Mouse (Mus musculus) cerebellum, postnatal 10 days (tissue): Measurements from ENCODE around the gene Gm21812.
"Not testable (repeated sequence)": the region's sequence is repeated elsewhere in the genome, so short reads cannot be mapped to it uniquely, and the experiment has no call there.

ENCODE experiments used
- DNase-seq, 2 experiments: peaks; one replicate each; pipeline ENCODE4 v3.0.0; 2021; ENCODE audit warnings: mixed read lengths in 2 of 2

Gene Gm21812

GRCm38 (mm10) chrY:9347084-9347483 is at the start of gene Gm21812:
TSS of gene Gm21812 (minus strand) at chrY:9347184.
- not testable (repeated sequence) for DNase-seq
